8 mouse cellular contexts compared by ENCODE assay signal in genomic region chr14:27741248-27741916, GRCm38 (mm10).
DNase-seq lines count a peak whose midpoint lies in the region; ATAC-seq and TF ChIP-seq lines count a peak whose summit lies in the region.

No protein-coding gene starts in this region.

- no peaks in the 10 kb centered on the region for H3K36me3 ChIP-seq in CH12.LX (replicated peaks in 1 of 2; ENCODE audit: control insufficient read depth in 1 of 2, insufficient read depth in 1 of 2, low read length in 1 of 2)
- H3K36me3 ChIP-seq in lung, embryonic 14.5 days (ENCODE audit: insufficient read depth): no peaks in the 10 kb centered on the region

- peak; percentile 52 to 86; a peak in 3 of 4 replicates for TF ChIP-seq CTCF in CH12.LX (conservative IDR thresholded peaks at IDR 0.05 in 1 of 2, IDR thresholded peaks at IDR 0.05 in 1 of 2; ENCODE audit: low read depth in 2 of 2, low read length in 2 of 2)
- peak; percentile 64; the same call in 1 of the 2 replicates for TF ChIP-seq CTCF in cerebellum, adult 2 months (IDR thresholded peaks at IDR 0.05; ENCODE audit: borderline replicate concordance, insufficient read depth, low read depth, low read length)
- TF ChIP-seq CTCF in lung, embryonic 14.5 days (IDR thresholded peaks at IDR 0.05; ENCODE audit: low read depth): peak; percentile 84

- ATAC-seq in frontal cortex, adult (ENCODE audit: low TSS enrichment): peak; percentile 68
- no peak for ATAC-seq in lung, embryonic 14.5 days (ENCODE audit: insufficient read depth)
- no peak for ATAC-seq in activated CD4-positive, CD25-positive, alpha-beta regulatory T cell, adult 4 months

- no peak overlapping the region for H3K27ac ChIP-seq in CH12.LX (ENCODE audit: insufficient read depth, low read depth)
- no peak overlapping the region for H3K27ac ChIP-seq in cerebellum, adult 2 months (ENCODE audit: insufficient read depth, low read length)
- H3K27ac ChIP-seq in lung, embryonic 14.5 days (ENCODE audit: low read depth): no peak overlapping the region

- dilution Hi-C loops in CH12.LX (cut with MboI; ENCODE audit: extremely low pct_ligation_motif_present, extremely low pct_unique_long_range_greater_than_20kb, low sequenced_read_pairs): no loop called here

- in situ Hi-C loops in CH12.LX (cut with MboI; ENCODE audit: low pct_ligation_motif_present, low pct_unique_long_range_greater_than_20kb, low sequenced_read_pairs): loop anchor here (10.0 to 25.0 kb wide), 2 partner anchors 154 to 547 kb away; no protein-coding TSS in a partner anchor

- TF ChIP-seq RAD21 in CH12.LX (IDR thresholded peaks at IDR 0.05; ENCODE audit: low read depth, low read length): peak; percentile 88

- 24% methylated on average over 3 of the region's 3 CpGs for WGBS in cerebellum, adult 2 months
- 19% methylated on average over 3 of the region's 3 CpGs for WGBS in lung, embryonic 14.5 days

- TF ChIP-seq EP300 in CH12.LX (IDR thresholded peaks at IDR 0.05; ENCODE audit: low read length): no peak

- no peaks in the 10 kb centered on the region for H3K27me3 ChIP-seq in CH12.LX (replicated peaks)
- H3K27me3 ChIP-seq in cerebellum, adult 2 months (ENCODE audit: control insufficient read depth, insufficient read depth, low read length): no peaks in the 10 kb centered on the region
- H3K27me3 ChIP-seq in lung, embryonic 14.5 days (ENCODE audit: insufficient read depth, low read length): no peaks in the 10 kb centered on the region

- H3K4me2 ChIP-seq in CH12.LX (ENCODE audit: insufficient read depth, low read depth, poor library complexity, severe bottlenecking): no peak overlapping the region
- H3K4me2 ChIP-seq in lung, embryonic 14.5 days: no peak overlapping the region

- no peak for TF ChIP-seq POLR2A in CH12.LX (IDR thresholded peaks at IDR 0.05; ENCODE audit: low read depth, low read length)
- TF ChIP-seq POLR2A in cerebellum, adult 2 months (IDR thresholded peaks at IDR 0.05; ENCODE audit: borderline replicate concordance, insufficient read depth, low read length): no peak

- H3K4me1 ChIP-seq in CH12.LX (ENCODE audit: control insufficient read depth in 1 of 2, insufficient read depth in 2 of 2): no peaks in the 10 kb centered on the region
- no peaks in the 10 kb centered on the region for H3K4me1 ChIP-seq in cerebellum, adult 2 months (ENCODE audit: control insufficient read depth, insufficient read depth, low read length)
- H3K4me1 ChIP-seq in lung, embryonic 14.5 days (ENCODE audit: insufficient read depth): no peaks in the 10 kb centered on the region

- no peak overlapping the region for H3K4me3 ChIP-seq in CH12.LX (replicated peaks in 1 of 3; ENCODE audit: low read depth in 2 of 3, low read length in 2 of 3, poor library complexity in 1 of 3)
- no peak overlapping the region for H3K4me3 ChIP-seq in cerebellum, adult 2 months (replicated peaks; ENCODE audit: insufficient read depth, low read depth, low read length)
- H3K4me3 ChIP-seq in lung, embryonic 14.5 days (ENCODE audit: low read depth, low read length): no peak overlapping the region

- peak; percentile 70 for DNase-seq in CH12.LX (ENCODE audit: extremely low read depth)
- DNase-seq in Muller cell, postnatal 12 days (ENCODE audit: inconsistent ontology term): peak; percentile 50
- peak; percentile 54 to 66 for DNase-seq in cerebellum, adult 2 months
- DNase-seq in layer of hippocampus, adult 11-12 months (ENCODE audit: low spot score): peak; percentile 82
- DNase-seq in lung, embryonic 14.5 days: peak; percentile 91
- peak; percentile 86 to 87 for DNase-seq in right cerebral cortex, adult 2 months (ENCODE audit: low spot score in 2 of 2)

- no peaks in the 10 kb centered on the region for H3K79me2 ChIP-seq in CH12.LX (replicated peaks; ENCODE audit: control insufficient read depth, extremely low read depth, insufficient read depth, poor library complexity, severe bottlenecking)

- no peaks in the 10 kb centered on the region for H3K9me3 ChIP-seq in CH12.LX (replicated peaks; ENCODE audit: low read length)
- H3K9me3 ChIP-seq in lung, embryonic 14.5 days (ENCODE audit: low read depth, low read length): no peaks in the 10 kb centered on the region

- H3K9ac ChIP-seq in CH12.LX (ENCODE audit: insufficient read depth, low read depth): no peak overlapping the region
- no peak overlapping the region for H3K9ac ChIP-seq in lung, embryonic 14.5 days

TF ChIP-seq in CH12.LX, 34 proteins besides CTCF, POLR2A, EP300 and RAD21:
- no peak for TF ChIP-seq UBTF (IDR thresholded peaks at IDR 0.05; ENCODE audit: low read depth, low read length)
- peak; percentile 66 for TF ChIP-seq SMC3 (IDR thresholded peaks at IDR 0.05; ENCODE audit: low read depth, low read length)
